Mouse (Mus musculus) monocyte, adult 2 months (primary cell): Measurements from ENCODE around the gene Mto1.
"Not testable (repeated sequence)": the region's sequence is repeated elsewhere in the genome, so short reads cannot be mapped to it uniquely, and the experiment has no call there.

ENCODE experiments used
- DNase-seq, 2 experiments: peaks; one replicate each; pipeline ENCODE4 v3.0.0; 2022; ENCODE audit warnings: low spot score in 2 of 2, low read depth in 1 of 2

Mto1 gene

DNA sequence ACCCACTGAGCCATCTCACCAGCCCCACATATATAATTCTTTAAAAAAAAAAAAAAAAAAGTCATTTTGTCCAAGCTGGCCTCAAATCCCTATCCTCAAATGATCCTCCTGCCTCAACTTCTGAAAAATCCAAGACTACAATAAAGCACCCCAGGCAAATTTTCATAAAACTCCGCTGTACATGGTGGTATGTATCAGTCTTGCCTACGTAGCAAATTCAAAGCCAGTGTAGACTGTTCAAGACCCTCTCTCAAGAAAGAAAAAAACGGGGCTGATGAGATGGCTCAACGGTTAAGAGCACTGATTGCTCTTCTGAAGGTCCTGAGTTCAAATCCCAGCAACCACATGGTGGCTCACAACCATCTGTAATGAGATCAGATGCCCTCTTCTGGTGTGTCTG is 27.9 kb downstream of the Mto1 start:
- DNase-seq, result no peak

DNA sequence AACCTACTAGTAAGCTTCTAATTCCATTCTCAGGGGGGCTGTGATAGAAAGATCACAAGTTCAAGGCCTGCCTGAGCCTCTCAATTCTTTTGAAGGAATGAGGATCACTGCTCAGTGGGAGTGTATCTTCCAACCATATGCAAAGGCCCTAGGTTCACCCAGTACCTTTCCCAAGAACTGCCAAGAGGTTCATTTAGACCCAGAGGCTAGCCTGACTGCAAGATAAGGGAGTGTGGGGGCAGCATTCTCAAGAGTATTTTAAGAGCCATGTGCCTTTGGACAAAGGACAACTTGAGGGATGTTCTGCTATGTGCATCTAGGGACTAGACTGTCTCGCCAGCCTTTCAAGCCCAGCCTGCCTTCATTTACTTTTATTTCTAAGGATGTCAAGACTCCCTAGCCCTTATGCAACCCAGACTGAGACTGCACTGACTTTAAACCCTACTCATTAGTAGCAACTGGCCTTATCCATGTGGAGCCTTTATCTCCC is 28.6 kb downstream of the Mto1 start:
- no peak for DNase-seq

DNA sequence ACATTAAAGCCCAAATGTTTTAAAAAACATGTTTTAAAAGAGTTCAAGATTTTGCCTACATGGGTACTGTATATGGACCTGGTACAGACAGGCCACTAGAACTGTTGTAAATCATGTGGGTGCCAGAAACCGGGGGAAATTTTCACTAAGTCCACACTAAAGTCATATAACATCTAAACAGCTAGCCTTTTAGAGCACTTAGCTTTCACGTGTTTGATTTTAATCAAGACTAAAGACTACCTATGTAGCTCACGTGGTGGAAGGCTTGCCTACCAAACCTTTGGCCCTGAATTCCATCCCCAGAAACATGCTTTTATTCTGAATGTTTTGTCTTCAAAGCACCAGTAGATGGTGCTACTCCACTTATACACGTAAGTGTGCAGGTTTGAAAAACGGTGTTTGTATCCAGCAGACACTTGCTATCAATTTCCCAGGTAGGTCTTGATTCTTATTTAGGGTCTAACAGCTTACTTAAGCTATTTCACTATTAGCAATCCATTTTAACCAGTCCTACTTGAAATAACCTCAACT is 29.1 kb downstream of the Mto1 start:
- DNase-seq, result no peak

DNA sequence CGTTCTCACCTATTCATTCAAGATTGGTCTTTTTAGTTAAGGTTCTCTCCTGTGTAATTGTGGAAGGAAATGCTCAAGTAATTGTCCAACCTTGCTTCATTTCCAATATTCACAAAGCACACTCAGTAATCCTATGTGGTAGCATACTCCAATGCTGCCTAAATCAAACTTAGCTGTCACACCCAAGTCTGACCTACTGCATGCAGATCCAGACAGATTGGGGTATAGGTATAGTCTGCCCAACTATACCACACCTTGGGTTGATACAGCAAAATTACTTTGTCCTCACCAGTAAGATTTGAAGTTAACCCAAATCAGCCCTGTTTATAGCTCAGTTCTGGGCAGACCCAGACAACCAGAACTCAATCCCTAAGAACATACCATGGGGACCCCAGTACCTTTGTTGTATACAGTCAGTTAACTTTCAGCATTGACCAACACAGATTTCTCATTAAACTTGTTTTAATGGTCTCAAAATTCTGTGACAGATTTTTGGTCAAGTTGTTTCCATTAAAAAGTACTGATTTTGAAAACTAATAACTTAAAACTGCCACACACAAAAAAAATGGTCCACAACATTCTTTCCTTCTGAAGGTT is 30.1 kb downstream of the Mto1 start:
- not testable (repeated sequence) for DNase-seq

DNA sequence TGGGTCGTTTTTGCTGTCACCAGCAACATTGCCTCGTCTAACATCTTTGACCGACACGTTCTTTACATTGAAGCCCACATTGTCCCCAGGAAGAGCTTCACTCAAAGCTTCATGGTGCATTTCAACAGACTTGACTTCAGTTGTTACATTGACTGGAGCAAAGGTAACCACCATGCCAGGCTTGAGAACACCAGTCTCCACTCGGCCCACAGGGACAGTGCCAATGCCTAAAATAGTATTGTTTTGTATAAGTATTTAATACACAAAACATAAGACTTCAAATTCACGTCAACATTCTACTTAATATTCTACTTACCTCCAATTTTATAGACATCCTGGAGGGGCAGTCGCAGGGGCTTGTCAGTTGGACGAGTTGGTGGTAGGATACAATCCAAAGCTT is 31.3 kb downstream of the Mto1 start:
- DNase-seq, result not testable (repeated sequence)

DNA sequence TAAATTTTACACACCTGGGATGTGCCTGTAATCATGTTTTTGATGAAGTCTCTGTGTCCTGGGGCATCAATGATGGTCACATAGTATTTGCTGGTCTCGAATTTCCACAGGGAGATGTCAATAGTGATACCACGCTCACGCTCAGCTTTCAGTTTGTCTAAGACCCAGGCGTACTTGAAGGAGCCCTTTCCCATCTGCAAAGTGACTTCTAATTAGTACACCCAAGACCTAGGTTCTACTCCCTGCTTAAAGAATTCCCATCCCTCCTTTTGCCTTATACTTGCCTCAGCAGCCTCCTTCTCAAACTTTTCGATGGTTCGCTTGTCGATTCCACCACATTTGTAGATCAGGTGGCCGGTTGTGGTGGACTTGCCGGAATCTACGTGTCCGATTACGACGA is 32.2 kb downstream of the Mto1 start:
- not testable (repeated sequence) for DNase-seq

DNA sequence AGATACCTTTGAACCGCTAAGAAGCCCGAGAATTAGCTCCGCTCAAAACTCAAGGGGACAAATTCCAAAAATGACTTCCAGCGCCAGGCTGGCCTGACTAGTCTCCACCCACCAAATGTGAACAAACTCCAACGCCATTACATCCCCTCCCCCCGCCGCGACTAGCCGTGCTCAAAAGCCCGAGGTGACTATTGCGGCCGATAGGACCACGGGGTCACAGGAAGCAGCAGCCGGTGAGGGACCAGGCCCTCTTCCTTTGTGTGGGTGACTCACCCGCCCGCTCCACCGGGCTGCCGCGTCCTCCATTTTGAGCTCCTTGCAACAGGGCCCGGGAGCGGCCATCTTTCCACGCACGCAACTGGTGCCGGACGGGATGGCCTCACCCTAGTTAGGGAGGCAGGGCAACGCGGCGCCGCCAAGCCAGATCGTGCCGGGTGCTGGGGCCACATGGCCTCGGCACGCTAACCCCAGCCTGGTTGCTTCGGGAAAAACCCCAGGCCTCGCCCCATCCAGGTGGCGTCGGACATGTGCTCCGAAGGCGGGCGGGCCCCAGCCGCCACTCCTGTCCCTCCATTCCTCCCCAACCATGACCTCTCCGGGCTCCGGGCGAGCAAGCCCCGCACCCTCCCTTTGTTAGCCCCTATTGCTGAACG is 32.8 kb downstream of the Mto1 start:
- DNase-seq, result peak; percentile 51 to 76

DNA sequence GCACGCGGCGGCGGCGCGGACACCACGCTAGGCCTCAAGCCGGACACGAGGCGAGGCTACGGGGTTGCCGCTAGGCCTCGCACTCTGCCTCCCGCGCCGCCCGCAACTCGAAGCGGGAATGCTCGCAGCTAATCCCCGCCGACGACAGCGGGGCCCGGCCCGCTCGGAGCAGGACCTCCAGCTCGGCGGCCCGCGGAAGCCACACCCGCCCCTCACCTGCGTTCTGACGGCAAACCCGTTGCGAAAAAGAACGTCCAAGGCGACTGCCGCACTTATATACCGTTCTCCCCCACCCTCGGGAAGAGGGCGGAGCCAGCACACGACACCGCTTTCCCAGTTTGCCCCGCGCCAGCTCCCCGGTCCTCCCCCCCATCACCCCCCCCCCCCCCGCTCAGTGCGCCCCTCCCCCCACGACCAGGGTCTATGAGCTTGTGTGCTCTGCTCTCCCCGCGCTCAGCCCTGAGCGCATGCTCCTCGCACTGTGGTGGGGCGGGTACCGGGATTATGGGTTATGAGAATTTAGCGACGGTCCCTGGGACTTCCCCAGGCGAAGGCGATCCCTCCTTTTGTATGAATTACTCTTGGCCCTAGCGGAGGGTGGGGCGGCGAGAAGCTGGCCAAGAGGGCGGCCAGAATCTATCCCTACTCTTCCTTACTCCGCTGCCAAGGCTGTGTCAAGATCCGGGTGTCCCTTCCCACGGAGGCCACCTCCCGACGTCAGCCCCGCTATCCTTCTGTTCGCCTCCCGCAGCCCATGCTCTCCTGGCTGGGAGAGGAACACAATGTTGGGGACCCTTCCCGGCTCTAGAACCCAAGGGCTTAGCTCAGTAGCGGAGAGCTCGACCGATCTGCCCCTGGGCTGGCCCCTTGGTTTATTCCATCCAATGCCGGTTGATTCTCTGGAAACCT is 33.7 kb downstream of the Mto1 start:
- peak; percentile 79 to 92 for DNase-seq

DNA sequence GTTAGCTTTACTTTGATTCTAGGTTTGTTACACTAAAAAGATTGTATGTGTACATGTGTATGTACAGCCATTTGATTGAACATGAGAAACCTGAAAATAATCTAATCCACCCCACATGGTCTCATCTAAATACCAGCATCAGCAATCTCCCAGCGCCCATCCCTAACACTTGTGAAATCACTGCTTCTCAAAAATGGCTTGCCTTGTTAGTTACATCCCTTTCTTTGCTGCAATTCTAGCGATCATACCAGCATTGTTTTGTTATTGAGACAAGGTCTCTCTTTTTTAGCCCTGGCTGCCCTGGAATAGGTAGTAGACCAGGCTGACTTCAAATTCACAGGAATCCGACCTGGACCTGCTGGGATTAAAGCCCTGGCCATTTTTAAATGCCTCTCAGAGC is 34.4 kb downstream of the Mto1 start:
- no peak for DNase-seq

DNA sequence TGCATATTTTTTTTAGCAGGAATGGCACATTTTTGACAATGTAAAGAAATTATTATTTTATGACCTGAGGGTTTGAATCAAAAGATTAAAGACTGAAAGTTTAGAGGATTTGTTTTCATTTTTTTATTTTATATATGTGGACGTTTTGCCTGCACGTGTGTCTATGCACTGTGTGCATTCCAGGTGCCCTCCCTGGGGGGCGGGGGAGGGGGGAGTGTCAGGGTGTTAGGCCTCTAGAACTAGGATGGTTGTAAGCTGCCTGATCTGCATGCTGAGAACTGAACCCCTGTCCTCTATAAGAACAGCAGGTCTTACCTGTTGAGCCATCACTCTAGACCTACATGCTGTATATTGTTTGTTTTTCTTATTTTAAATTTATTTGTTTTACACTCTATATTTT is 36.7 kb downstream of the Mto1 start:
- DNase-seq, result no peak

DNA sequence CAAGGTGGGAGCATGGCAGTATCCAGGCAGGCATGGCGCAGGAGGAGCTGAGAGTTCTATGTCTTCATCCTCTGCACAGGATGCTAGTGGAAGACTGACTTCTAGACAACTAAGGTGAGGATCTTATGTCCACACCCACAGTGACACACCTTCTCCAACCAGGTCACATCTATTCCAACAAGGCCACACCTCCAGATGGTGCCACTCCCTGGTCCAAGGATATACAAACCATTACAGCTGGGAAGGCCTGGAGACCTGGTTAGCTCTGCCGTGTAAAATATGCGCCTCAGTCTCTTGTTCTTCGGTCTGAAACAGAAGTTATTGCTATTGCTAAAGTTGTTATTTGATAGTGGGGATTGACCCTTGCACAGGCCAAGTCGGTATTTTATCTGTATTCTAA is 40.0 kb downstream of the Mto1 start:
- not testable (repeated sequence) for DNase-seq

DNA sequence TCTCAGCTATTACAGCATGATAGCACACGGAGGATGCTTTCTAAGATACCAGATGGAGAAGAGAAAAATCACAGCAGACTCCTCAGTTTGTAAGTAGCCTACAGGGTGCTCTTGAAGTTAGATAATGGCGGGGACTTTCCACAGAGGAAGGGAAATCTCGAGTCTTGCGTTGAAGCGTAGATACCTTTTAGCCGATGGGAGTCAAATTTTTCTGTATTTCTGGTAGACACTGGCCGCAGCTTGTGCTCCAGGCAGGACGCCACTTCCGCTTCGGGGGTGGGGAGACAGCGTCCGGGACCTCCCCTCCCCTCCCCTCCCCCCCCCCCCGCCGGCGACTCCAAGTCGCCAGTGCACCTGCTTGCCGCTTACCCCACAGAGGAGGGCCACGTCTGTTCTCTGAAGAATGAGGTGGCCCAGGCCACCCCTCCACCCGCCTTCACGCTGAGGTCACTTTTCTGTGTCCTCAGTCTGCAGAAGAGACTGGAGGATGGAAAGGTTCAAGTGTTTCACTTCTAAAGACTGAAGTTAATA is 40.9 kb downstream of the Mto1 start, which contains the start of gene Eef1a1:
Gene Eef1a1 (minus strand): TSS at position 262 of the 531 bp plus-strand sequence.
- DNase-seq, result no peak

DNA sequence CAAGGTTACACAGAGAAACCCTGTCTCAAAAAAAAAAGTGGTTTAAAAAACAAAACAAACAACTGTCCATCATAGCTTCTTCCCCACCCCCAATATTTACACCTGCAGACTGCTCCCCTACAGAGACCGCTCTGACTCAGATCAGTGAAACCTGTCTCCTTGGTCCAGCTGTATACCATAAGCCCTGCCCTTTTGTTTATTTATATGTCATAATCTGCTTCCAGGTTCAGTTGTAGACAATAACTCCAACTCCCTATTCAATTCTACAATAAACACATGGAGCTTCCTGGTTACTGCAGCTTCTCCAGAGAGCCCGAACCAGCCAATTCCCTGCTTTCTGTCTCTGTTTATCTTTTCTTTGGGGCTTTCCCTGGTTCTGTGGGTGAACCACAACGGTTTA is 43.2 kb downstream of the Mto1 start:
- DNase-seq, result no peak

DNA sequence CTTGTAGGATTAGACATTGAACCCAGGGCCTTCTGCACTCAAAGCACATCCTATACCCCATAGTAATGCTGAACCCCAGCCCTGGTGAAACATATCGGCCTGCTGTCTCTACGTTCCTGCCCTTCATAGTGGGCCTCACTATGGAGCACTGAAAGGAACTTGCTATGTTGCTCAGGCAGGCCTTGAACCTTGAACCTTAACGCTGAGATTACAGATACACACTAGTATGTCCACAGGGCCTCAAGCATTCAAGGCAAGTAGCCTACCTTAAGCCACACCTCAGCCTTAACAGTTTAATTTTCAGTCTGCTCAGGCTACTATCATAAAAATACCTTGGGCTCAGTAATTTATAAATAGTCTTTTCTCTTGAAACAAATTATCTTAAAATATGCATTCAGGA is 44.2 kb downstream of the Mto1 start:
- no peak for DNase-seq

DNA sequence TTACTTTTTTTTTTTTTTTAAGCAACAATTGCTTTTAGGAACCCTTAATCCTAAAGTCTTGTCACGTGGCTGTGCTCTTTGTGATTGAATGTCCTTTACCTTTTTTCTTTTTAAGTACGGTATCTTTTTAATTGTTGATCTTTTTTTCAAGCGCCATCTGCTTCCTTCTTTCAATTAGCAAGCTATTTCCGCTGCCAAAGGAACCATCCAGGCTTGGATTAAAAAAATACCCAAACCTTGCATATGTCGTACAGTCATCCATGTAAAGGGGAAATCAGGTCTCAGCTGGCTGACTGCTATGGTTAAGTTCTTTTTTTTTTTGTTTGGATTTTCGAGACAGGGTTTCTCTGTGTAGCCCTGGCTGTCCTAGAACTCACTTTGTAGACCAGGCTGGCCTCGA is 45.2 kb downstream of the Mto1 start:
- no peak for DNase-seq

DNA sequence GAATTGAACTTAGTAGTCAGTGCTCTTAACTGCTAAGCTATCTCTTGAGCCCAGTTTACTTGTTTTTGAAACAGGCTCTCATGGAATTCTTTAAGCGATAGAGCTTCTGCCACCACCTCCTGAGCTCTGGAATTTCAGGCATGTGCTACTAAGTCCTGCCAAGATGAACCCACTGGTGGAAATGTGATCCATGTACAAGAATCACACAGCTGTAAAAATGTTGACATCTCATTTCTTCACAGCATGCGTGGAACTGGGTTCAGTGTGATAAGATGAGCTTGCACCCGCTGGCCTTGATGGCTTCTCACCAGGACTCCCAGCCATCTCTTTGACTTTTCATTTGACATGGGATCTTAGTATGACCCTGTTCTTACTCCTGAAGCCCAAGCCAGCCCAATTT is 52.4 kb downstream of the Mto1 start:
- DNase-seq, result no peak

DNA sequence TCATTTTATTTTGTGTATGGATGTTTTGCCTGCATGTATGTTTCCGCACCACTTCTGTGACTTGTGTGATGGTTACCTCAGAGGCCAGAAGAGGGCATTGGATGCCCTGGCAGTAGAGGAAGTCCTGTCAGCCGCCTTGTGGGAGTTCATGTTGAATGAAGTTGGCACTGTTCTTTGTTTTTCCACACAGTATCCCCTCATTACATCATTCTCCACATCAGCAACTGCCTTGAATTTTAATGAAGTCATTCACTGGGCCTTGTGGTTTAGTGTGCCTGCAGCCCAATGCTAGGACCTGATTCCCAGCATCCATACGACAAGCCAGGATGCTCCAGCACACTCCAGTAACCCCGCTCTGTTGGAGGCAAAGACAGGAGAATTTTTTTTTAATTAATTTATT is 53.3 kb downstream of the Mto1 start:
- no peak for DNase-seq

DNA sequence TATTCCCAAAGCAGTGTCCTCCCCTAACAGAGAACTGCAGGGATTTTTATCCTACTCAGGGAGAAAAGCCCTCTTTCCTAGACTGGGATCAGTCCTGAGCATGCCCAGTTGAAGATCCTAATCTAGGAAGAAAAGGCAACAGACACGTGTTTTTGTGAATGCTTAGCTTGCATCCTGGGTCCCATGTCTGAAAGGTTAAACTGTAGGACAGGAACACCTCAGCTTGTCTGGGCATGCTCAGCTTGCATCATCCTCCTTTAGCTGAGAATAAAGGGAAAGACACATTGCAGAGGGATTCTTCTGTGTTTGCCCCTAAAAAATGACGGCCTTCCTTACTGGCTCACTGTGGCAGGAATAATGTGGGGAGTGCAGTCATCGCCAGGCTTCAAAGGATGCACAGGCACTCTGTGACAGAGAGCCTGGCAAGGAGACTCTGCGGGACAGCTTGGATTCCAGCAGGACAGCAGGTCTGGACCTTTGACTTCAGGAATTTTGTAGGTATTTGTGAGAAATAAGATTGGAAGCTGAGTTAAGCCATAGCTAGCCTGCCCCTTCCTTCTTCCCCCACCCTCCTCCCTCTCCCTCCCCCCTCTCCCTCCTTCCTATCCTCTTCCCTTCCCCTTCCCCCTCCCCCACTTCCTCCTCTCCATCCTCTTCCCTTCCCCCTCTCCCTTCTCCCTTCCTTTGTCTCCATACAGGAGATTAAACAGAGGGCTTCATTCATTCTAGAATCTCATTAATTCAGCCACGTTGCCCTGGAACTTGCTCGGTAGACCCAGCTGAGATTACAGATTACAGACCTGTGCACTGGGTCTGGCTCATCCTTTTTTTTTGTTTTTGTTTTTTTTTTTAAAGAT is 55.4 kb downstream of the Mto1 start:
- no peak for DNase-seq

DNA sequence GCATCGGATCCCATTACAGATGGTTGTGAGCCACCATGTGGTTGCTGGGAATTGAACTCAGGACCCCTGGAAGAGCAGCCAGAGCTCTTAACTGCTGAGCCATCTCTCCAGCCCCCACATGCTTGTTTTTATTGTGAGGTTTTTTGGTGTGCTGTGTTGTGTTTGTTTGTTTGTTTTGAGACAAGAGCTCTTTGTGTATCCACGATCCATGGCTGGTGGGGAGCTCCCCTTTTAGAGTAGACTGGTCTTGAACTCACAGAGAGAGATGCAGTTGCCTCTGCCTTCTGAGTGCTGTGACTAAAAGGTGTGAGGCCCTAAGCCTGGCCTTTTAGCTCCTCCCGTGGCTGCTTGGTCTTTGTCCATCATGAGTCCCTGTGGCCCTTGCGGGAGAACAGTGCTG is 56.1 kb downstream of the Mto1 start:
- DNase-seq, result no peak

DNA sequence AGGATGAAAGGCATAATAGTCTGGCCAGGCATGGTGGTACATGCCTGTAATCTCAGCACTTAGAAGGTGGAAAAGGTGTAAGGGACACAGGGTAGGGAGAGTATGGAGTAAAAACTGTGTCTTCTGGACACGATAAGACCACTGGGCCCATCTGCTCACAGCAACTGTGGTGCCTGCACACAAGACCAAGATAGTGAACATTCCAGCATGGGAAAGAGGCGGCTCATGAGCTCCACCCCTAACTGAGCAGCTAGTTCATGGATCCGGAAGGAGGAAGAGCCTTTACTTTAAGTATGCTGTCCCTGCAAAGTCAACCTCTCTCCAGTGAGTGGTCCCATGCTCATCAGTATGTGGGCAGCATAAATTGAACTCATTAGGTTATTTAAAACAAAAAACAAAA is 56.7 kb downstream of the Mto1 start:
- DNase-seq, result no peak

DNA sequence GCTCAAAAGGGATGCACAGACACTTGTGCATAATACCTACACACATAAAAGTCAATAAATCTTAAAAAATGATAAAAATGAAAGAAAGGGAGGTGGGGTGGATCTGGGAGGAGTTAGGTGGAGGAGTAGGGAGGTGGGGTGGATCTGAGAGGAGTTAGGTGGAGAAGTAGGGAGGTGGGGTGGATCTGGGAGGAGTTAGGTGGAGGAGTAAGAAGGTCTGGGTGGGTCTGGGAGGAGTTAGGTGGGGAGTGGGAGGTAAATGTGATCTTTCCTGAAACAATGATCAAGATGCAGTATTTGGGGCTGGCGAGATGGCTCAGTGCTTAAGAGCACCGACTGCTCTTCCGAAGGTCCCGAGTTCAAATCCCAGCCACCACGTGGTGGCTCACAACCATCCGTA is 57.2 kb downstream of the Mto1 start:
- no peak for DNase-seq
